Mouse (Mus musculus) embryonic fibroblast, embryonic 13.5 days (primary cell): ENCODE measurements around the gene Dpm3. TPM values are rescaled to one million over a fixed set of nuclear protein-coding genes. Genes with fewer than 3 reads are reported as not detected.

ENCODE experiments used
- H3K27ac ChIP-seq: 2 replicates; pipeline ENCODE4 v1.5.1; 2012; ENCODE audit warnings: low read length, control low read depth, inconsistent platforms; ENCODE audit not compliant: insufficient read depth
- H3K4me1 ChIP-seq: 2 replicates; pipeline ENCODE4 v1.6.1; 2011; ENCODE audit warnings: low read length; ENCODE audit not compliant: control insufficient read depth, insufficient read depth
- H3K4me3 ChIP-seq: 2 replicates; pipeline ENCODE4 v1.5.1; 2011; ENCODE audit warnings: mild to moderate bottlenecking, control low read depth, low read length; ENCODE audit not compliant: insufficient read depth
- CTCF ChIP-seq: IDR thresholded peaks from 2 replicates; pipeline ENCODE4 v1.5.1; 2011; ENCODE audit warnings: mild to moderate bottlenecking, control low read depth, low read length, moderate library complexity, borderline replicate concordance; ENCODE audit not compliant: insufficient read depth
- POLR2A ChIP-seq: IDR thresholded peaks from 2 replicates; pipeline ENCODE4 v1.6.1; 2011; ENCODE audit warnings: low read depth, mild to moderate bottlenecking, control low read depth, low read length, moderate library complexity
- polyA plus RNA-seq: library from polyadenylated mRNA; stranded (reverse); fragments of >200 nt; gene quantifications from 2 replicates; pipeline ENCODE4 v1.2.4, GENCODE M21; 2011; ENCODE audit warnings: low read depth; ENCODE audit not compliant: missing spikeins, insufficient read length

The Dpm3 gene
- polyA plus RNA-seq, 1 experiment, result 51.3 TPM

GRCm38 (mm10) chr3:89221167-89221566 is 38.0 kb upstream of the Dpm3 start:
- H3K27ac ChIP-seq, result no peak overlapping the region
- TF ChIP-seq CTCF (no peak), POLR2A (no peak)
- 0 out of 2 replicates have a peak, but pooled peaks cover 2% of the 10 kb centered on the region for H3K4me1 ChIP-seq
- H3K4me3 ChIP-seq, result no peak overlapping the region

GRCm38 (mm10) chr3:89224796-89225195 is 34.4 kb upstream of the Dpm3 start:
- Histone ChIP-seq H3K4me1 (0 out of 2 replicates have a peak, but pooled peaks cover 8% of the 10 kb centered on the region), H3K27ac (no peak overlapping the region), H3K4me3 (no peak overlapping the region)
- no peak for TF ChIP-seq CTCF
- TF ChIP-seq POLR2A, result no peak

GRCm38 (mm10) chr3:89225321-89225815 is 33.8 kb upstream of the Dpm3 start:
- H3K4me1 ChIP-seq, result 0 out of 2 replicates have a peak, but pooled peaks cover 8% of the 10 kb centered on the region
- no peak overlapping the region for H3K27ac ChIP-seq
- no peak overlapping the region for H3K4me3 ChIP-seq
- TF ChIP-seq POLR2A (no peak), CTCF (no peak)

- no peak overlapping the region for H3K4me3 ChIP-seq
- 0 out of 2 replicates have a peak, but pooled peaks cover 8% of the 10 kb centered on the region for H3K4me1 ChIP-seq
- no peak for TF ChIP-seq CTCF
- no peak for TF ChIP-seq POLR2A
- H3K27ac ChIP-seq, result no peak overlapping the region
Observed at GRCm38 (mm10) chr3:89225918-89226317, 33.2 kb upstream of the Dpm3 start.

- no peak overlapping the region for H3K27ac ChIP-seq
- TF ChIP-seq CTCF, result no peak
- TF ChIP-seq POLR2A, result no peak
Observed at GRCm38 (mm10) chr3:89226361-89226760, 32.8 kb upstream of the Dpm3 start.

GRCm38 (mm10) chr3:89226900-89227299 is 32.3 kb upstream of the Dpm3 start, which contains the start of gene Mtx1:
TSS of gene Mtx1 (minus strand) at chr3:89227088.
- Histone ChIP-seq H3K27ac (peak within 1 kb of the TSS; percentile 87), H3K4me1 (0 out of 2 replicates have a peak, but pooled peaks cover 8% of the 10 kb centered on the region), H3K4me3 (peak within 1 kb of the TSS; percentile 26)
- TF ChIP-seq CTCF, result no peak

More at GRCm38 (mm10) chr3:89226361-89226760, 32.8 kb upstream of the Dpm3 start:
- Histone ChIP-seq H3K4me1 (0 out of 2 replicates have a peak, but pooled peaks cover 8% of the 10 kb centered on the region), H3K4me3 (no peak overlapping the region)

GRCm38 (mm10) chr3:89227307-89228179 is 31.6 kb upstream of the Dpm3 start:
- H3K27ac ChIP-seq, result peak overlapping the region; percentile 87
- peak; percentile 72 for TF ChIP-seq POLR2A
- no peak for TF ChIP-seq CTCF
- 0 out of 2 replicates have a peak, but pooled peaks cover 8% of the 10 kb centered on the region for H3K4me1 ChIP-seq
- H3K4me3 ChIP-seq, result peak overlapping the region; percentile 26

GRCm38 (mm10) chr3:89228180-89228549 is 31.0 kb upstream of the Dpm3 start:
- Histone ChIP-seq H3K4me1 (0 out of 2 replicates have a peak, but pooled peaks cover 8% of the 10 kb centered on the region), H3K27ac (peak overlapping the region; percentile 87), H3K4me3 (peak overlapping the region; percentile 26)
- TF ChIP-seq POLR2A, result no peak; the same call in 1 of the 2 replicates
- peak; percentile 84 for TF ChIP-seq CTCF

- Histone ChIP-seq H3K4me1 (0 out of 2 replicates have a peak, but pooled peaks cover 8% of the 10 kb centered on the region), H3K27ac (peak within 1 kb of the TSS; percentile 87), H3K4me3 (peak within 1 kb of the TSS; percentile 26)
- TF ChIP-seq CTCF, result no peak
- no peak for TF ChIP-seq POLR2A
Observed at GRCm38 (mm10) chr3:89228836-89229235, 30.3 kb upstream of the Dpm3 start, which contains the start of gene Muc1. TSS of gene Muc1 (plus strand) at chr3:89229057.
